Mouse (Mus musculus): ENCODE measurements around the gene Usp7.

GRCm38 (mm10) chr16:8831241-8831640, 39.1 kb upstream of the Usp7 start:
- TF ChIP-seq TAL1 (IDR thresholded peaks at IDR 0.05; ENCODE audit: low read length) (no peak), GATA1 (IDR thresholded peaks at IDR 0.05; ENCODE audit: low read length) (no peak)
